Mouse (Mus musculus): ENCODE results near the gene Lipt1. TPM values are rescaled to one million over a fixed set of nuclear protein-coding genes. Genes with fewer than 3 reads are reported as not detected.

The Lipt1 gene
- polyA plus RNA-seq (2015; fragmentation: Nextera tagmentation; extraction: Ambion mirVana): 7.1 and 8.0 TPM in 2 replicates

GRCm38 (mm10) chr1:37871704-37872103 lies at the start of gene Lipt1:
Gene Lipt1, plus strand, starts transcription at chr1:37871738.
- peaks cover 11% of the 10 kb centered on the region for H3K4me1 ChIP-seq
- peak; percentile 67 for ATAC-seq
- peak within 1 kb of the TSS; percentile 65 for H3K4me2 ChIP-seq
- peak within 1 kb of the TSS; percentile 48 for H3K4me3 ChIP-seq
- 5% methylated on average over 7 of the region's 7 CpGs for WGBS
- H3K9ac ChIP-seq: peak within 1 kb of the TSS; percentile 43
- H3K9me3 ChIP-seq (replicated peaks): peaks cover 2% of the 10 kb centered on the region; the same call in 1 of the 2 replicates
- peak within 1 kb of the TSS; percentile 44 for H3K27ac ChIP-seq
- peaks cover 20% of the 10 kb centered on the region for H3K36me3 ChIP-seq (ENCODE audit: poor library complexity, severe bottlenecking)
- H3K27me3 ChIP-seq: peaks cover 8% of the 10 kb centered on the region

- no peaks in the 10 kb centered on the region for H3K9me3 ChIP-seq (replicated peaks)
- H3K27ac ChIP-seq: no peak overlapping the region
- no peak overlapping the region for H3K4me2 ChIP-seq
- no peaks in the 10 kb centered on the region for H3K4me1 ChIP-seq
- no peak overlapping the region for H3K4me3 ChIP-seq
- H3K27me3 ChIP-seq: no peaks in the 10 kb centered on the region
- peaks cover 26% of the 10 kb centered on the region for H3K36me3 ChIP-seq (ENCODE audit: poor library complexity, severe bottlenecking)
- 54% methylated on average over 2 of the region's 2 CpGs for WGBS
- no peak overlapping the region for H3K9ac ChIP-seq
- ATAC-seq: no peak
Measured at GRCm38 (mm10) chr1:37831681-37832080, 39.9 kb upstream of the Lipt1 start.

DNA sequence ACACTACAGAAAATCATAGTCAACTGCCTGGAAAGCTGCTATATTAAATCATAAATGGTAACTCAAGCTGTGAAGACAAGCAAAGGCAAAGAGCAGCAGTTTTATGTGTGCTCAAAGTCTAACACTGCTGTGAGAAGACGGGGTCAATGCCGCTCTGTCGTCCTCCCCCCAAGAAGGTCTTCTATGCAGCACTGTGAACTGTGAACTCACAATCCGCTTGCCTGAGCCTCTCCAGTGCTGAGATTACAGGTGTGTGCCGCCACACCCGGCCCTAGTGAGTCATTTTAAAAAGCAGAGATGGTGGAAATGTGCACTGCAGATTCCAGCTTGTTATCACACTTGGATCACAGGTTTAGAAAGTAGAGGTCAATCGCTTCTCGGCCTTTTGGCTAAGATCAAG lies 24.7 kb upstream of the Lipt1 start:
- H3K27me3 ChIP-seq: no peaks in the 10 kb centered on the region
- no peak overlapping the region for H3K27ac ChIP-seq
- H3K9me3 ChIP-seq (replicated peaks): no peaks in the 10 kb centered on the region
- no peak overlapping the region for H3K4me3 ChIP-seq
- no peaks in the 10 kb centered on the region for H3K36me3 ChIP-seq (ENCODE audit: poor library complexity, severe bottlenecking)
- H3K4me1 ChIP-seq: no peaks in the 10 kb centered on the region
- 85% methylated on average over 8 of the region's 8 CpGs for WGBS
- no peak overlapping the region for H3K9ac ChIP-seq
- no peak for ATAC-seq
- H3K4me2 ChIP-seq: no peak overlapping the region

- Histone ChIP-seq H3K4me3 (no peak overlapping the region), H3K27ac (no peak overlapping the region), H3K4me2 (no peak overlapping the region), H3K27me3 (no peaks in the 10 kb centered on the region), H3K36me3 (ENCODE audit: poor library complexity, severe bottlenecking) (peaks cover 18% of the 10 kb centered on the region), H3K9ac (no peak overlapping the region), H3K4me1 (no peaks in the 10 kb centered on the region), H3K9me3 (replicated peaks) (no peaks in the 10 kb centered on the region)
- no peak for ATAC-seq
- WGBS: 67% methylated on average over 2 of the region's 2 CpGs
Measured at GRCm38 (mm10) chr1:37850696-37851095, 20.8 kb upstream of the Lipt1 start.

DNA sequence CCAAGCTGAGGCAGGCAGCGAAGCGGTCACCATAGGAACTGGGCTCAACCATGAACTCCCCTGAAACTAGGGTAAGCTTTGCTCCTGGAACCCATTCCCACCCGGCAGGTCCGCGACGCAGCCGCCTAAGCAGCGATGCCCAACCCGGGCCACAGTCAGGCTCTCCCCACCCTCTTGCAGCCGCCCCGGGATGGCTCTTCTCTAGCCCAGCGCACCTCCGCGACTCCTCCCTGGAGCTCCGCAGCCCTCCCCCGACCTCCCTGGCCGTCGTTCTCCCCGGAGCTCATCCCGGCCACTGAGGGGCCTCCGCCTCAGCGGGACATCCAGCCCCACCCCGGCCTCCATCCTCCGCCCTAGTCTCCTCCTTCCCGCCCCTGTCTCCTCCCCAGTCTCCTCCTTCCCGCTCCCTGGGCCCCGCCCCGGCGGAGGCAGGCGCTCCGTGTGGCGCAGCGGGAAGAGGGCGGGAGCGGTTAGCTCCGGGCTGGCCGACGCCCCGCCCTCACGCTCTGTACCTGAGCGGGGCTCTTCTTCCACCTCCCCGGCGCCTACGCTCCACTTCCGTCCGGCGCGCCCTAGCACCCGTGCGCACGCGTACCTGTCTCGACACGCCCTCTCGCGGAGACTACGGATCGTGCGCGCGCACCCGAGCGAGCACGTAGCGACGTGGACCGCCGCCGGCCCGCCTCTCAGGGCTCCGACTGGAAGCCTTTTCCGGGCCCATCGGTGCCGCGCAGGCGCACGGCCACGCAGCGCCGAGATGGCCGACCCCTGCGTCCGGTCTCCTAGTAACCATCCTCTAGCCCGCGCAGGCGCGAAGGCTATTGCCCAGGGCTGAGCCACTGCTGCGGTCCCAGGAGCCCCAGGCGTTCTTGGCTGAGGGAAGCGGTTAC lies 6.8 kb upstream of the Lipt1 start:
- Histone ChIP-seq H3K4me2 (peak overlapping the region; percentile 68), H3K4me1 (peaks cover 12% of the 10 kb centered on the region; the same call in 1 of the 2 replicates), H3K4me3 (peak overlapping the region; percentile 66), H3K36me3 (ENCODE audit: poor library complexity, severe bottlenecking) (no peaks in the 10 kb centered on the region), H3K27me3 (peaks cover 8% of the 10 kb centered on the region), H3K27ac (peak overlapping the region; percentile 85), H3K9ac (peak overlapping the region; percentile 82), H3K9me3 (replicated peaks) (no peaks in the 10 kb centered on the region)
- peak; percentile 98 for ATAC-seq
- under 1% methylated on average over 88 of the region's 90 CpGs for WGBS

GRCm38 (mm10) chr1:37865401-37866215 lies 5.9 kb upstream of the Lipt1 start:
- no peak for ATAC-seq
- 11% methylated on average over 23 of the region's 23 CpGs for WGBS
- no peaks in the 10 kb centered on the region for H3K9me3 ChIP-seq (replicated peaks)

DNA sequence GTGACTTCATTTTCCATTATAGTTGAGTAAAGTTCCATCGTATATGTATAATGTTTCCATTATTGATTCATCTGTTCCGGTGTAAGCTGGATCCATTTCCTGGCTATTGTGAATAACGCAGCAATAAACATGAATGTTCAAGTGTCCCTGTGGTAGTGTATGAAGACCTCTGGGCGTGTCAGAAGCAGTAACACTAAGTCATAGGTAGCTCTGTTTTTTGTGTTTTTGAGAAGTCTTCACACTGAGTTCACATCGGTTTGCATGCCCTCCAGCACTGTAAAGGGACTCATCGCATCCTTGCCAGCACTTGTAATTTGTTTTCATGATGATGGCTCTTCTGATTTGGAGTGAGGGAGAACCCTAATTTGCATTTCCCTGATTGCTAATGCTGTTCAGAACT lies 5.3 kb upstream of the Lipt1 start, which contains the start of gene Tsga10:
Tsga10 (minus strand) TSS at position 144 of the 400 bp plus-strand sequence.
- H3K9me3 ChIP-seq (replicated peaks): no peaks in the 10 kb centered on the region
- H3K27me3 ChIP-seq: peaks cover 8% of the 10 kb centered on the region
- H3K27ac ChIP-seq: peak within 1 kb of the TSS; percentile 85
- peaks cover 12% of the 10 kb centered on the region; the same call in 1 of the 2 replicates for H3K4me1 ChIP-seq
- WGBS: 83% methylated on average over 6 of the region's 6 CpGs
- no peak for ATAC-seq
- peak within 1 kb of the TSS; percentile 66 for H3K4me3 ChIP-seq
- peak within 1 kb of the TSS; percentile 82 for H3K9ac ChIP-seq
- H3K4me2 ChIP-seq: peak within 1 kb of the TSS; percentile 68
- H3K36me3 ChIP-seq (ENCODE audit: poor library complexity, severe bottlenecking): no peaks in the 10 kb centered on the region

More at GRCm38 (mm10) chr1:37865401-37866215, 5.9 kb upstream of the Lipt1 start:
- peaks cover 8% of the 10 kb centered on the region for H3K27me3 ChIP-seq
- peak overlapping the region; percentile 85 for H3K27ac ChIP-seq
- peak overlapping the region; percentile 68 for H3K4me2 ChIP-seq
- peaks cover 12% of the 10 kb centered on the region; the same call in 1 of the 2 replicates for H3K4me1 ChIP-seq
- H3K9ac ChIP-seq: peak overlapping the region; percentile 82
- H3K4me3 ChIP-seq: peak overlapping the region; percentile 66
- no peaks in the 10 kb centered on the region for H3K36me3 ChIP-seq (ENCODE audit: poor library complexity, severe bottlenecking)

DNA sequence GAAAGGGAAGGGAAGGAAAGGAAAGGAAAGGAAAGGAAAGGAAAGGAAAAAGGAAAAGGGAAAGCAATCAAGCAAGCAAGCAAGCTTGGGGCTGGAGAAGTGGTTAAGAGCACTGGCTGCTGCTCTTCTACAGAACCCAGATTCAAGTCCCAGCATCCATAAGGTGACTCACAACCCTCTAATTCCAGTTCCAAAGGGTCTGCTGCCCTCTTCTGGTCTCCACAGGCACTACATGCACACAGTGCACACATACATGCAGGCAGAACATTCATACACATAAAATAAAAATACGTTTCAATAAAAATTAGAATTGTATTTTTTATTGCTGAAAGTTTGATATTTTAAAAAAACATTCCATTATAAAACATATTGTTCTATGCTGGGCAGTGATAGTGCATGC lies 4.5 kb upstream of the Lipt1 start:
- H3K36me3 ChIP-seq (ENCODE audit: poor library complexity, severe bottlenecking): no peaks in the 10 kb centered on the region
- H3K9ac ChIP-seq: no peak overlapping the region
- 73% methylated on average over 1 of the region's 1 CpGs for WGBS
- no peak overlapping the region for H3K4me2 ChIP-seq
- H3K27ac ChIP-seq: no peak overlapping the region
- ATAC-seq: no peak
- no peak overlapping the region for H3K4me3 ChIP-seq
- no peaks in the 10 kb centered on the region for H3K9me3 ChIP-seq (replicated peaks)
- H3K4me1 ChIP-seq: peaks cover 16% of the 10 kb centered on the region
- peaks cover 8% of the 10 kb centered on the region for H3K27me3 ChIP-seq

DNA sequence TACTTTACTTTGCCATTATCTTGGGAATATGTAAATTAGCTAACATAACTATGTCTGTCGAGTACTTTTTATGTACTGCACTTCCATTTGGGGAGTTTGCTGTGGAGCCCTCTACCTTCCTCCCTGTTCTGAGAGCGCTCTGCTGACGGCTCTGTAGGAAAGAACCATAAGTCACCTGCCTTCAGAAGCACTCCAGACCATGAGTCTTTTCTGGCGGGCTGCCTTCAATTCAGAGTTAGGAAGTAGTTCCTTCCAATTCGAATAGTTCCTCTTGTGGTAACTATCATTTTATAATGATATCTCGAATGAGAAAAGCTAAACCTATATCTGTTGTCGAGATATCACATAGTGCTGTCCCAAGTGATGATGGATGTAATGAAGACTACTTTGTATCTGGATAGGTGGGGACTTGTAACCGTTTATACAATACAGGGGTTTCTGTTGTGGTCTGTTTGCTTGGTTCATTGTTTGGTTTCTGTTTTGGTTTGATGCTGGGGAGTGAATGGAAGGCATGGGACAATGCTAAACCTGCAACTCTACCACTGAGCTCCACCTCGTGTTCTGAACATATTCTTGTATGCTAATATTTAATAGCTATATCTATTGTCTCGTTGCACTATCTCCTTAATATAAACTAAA lies 3.7 kb upstream of the Lipt1 start:
- no peak overlapping the region for H3K27ac ChIP-seq
- ATAC-seq: no peak
- H3K4me2 ChIP-seq: no peak overlapping the region
- peaks cover 8% of the 10 kb centered on the region for H3K27me3 ChIP-seq
- no peak overlapping the region for H3K4me3 ChIP-seq
- H3K9ac ChIP-seq: no peak overlapping the region
- 74% methylated on average over 10 of the region's 10 CpGs for WGBS
- H3K4me1 ChIP-seq: peaks cover 19% of the 10 kb centered on the region
- no peaks in the 10 kb centered on the region for H3K36me3 ChIP-seq (ENCODE audit: poor library complexity, severe bottlenecking)
- no peaks in the 10 kb centered on the region for H3K9me3 ChIP-seq (replicated peaks)

DNA sequence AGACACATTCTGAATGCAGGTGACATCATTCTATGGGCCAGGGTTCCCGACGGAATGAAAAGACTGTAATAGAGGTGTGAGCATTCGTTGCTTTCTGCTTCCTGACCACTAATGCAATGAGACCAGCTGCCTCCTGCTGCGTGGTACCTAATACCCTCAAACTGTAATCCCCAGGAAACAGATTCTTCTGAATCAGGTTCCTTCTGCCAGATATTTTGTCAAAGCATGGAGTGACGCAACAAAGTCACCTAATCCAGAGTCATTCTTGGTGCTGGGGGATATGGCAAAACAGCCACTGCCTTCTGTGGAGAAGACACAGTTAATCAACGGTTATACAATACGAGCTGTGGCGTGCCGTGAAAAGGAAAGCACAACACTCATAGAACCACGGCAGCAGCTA lies 2.9 kb upstream of the Lipt1 start:
- H3K4me3 ChIP-seq: no peak overlapping the region
- H3K27ac ChIP-seq: no peak overlapping the region
- ATAC-seq: no peak
- 65% methylated on average over 10 of the region's 10 CpGs for WGBS
- H3K9ac ChIP-seq: no peak overlapping the region
- H3K27me3 ChIP-seq: peaks cover 8% of the 10 kb centered on the region
- H3K4me2 ChIP-seq: no peak overlapping the region
- H3K36me3 ChIP-seq (ENCODE audit: poor library complexity, severe bottlenecking): no peaks in the 10 kb centered on the region
- no peaks in the 10 kb centered on the region for H3K9me3 ChIP-seq (replicated peaks)
- H3K4me1 ChIP-seq: peaks cover 23% of the 10 kb centered on the region

GRCm38 (mm10) chr1:37869362-37869761 lies 2.2 kb upstream of the Lipt1 start:
- no peak overlapping the region for H3K4me3 ChIP-seq
- no peak overlapping the region for H3K4me2 ChIP-seq
- no peak overlapping the region for H3K27ac ChIP-seq
- H3K36me3 ChIP-seq (ENCODE audit: poor library complexity, severe bottlenecking): no peaks in the 10 kb centered on the region
- ATAC-seq: no peak
- H3K27me3 ChIP-seq: peaks cover 8% of the 10 kb centered on the region
- H3K9me3 ChIP-seq (replicated peaks): no peaks in the 10 kb centered on the region
- WGBS: 54% methylated on average over 2 of the region's 2 CpGs
- peaks cover 19% of the 10 kb centered on the region for H3K4me1 ChIP-seq
- H3K9ac ChIP-seq: no peak overlapping the region

All from forebrain, embryonic 13.5 days (tissue).